Mouse (Mus musculus): ENCODE measurements around the gene C2cd5. TPM values are rescaled to one million over a fixed set of nuclear protein-coding genes. Genes with fewer than 3 reads are reported as not detected.
A peak's percentile ranks its signal among the peaks of the same experiment; 100 is the strongest.

Gene C2cd5
- total and polyA plus RNA-seq, 2 experiments from 2014 or later = 22.9 to 41.4 TPM

DNA sequence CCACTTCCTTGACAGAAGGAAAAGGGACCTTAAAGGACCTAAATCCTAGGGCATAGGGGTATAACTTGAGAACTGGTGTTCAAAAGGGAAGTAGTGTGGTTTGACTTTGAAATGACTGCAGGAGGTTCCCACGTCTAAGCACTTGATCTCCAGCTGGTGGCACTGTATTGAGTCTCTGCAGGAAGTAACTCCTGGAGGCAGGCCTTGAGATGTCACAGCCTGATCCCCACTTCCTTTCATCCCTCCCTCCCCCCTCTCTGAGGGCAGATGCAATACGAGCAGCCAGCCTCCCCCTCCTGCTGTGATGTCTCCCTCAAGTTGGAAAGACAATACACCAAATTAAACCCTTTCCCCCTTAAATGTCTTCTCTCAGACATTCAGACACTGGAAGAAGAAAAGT, 14.6 kb upstream of the C2cd5 start:
- peak; percentile 46 for TF ChIP-seq CTCF (IDR thresholded peaks at IDR 0.05)
- no peak overlapping the region for H3K4me2 ChIP-seq (ENCODE audit: low read depth, low read length, poor library complexity, severe bottlenecking)
- H3K9me3 ChIP-seq (ENCODE audit: low read length) = no peaks in the 10 kb centered on the region
- H3K9ac ChIP-seq (replicated peaks; ENCODE audit: low read length, poor library complexity, severe bottlenecking) = no peak overlapping the region
- H3K27ac ChIP-seq (ENCODE audit: low read depth, low read length) = no peak overlapping the region
- 20% methylated on average over 2 of the region's 2 CpGs for WGBS
- H3K4me1 ChIP-seq (ENCODE audit: insufficient read depth, low read length) = no peaks in the 10 kb centered on the region
- ATAC-seq (ENCODE audit: low FRiP score) = no peak
- H3K36me3 ChIP-seq (ENCODE audit: insufficient read depth, low read length) = no peaks in the 10 kb centered on the region
- no peak overlapping the region for H3K4me3 ChIP-seq (ENCODE audit: low read depth, low read length)
- peak; percentile 38 for DNase-seq (ENCODE audit: low spot score)
- H3K27me3 ChIP-seq (ENCODE audit: insufficient read depth, low read length) = no peaks in the 10 kb centered on the region

DNA sequence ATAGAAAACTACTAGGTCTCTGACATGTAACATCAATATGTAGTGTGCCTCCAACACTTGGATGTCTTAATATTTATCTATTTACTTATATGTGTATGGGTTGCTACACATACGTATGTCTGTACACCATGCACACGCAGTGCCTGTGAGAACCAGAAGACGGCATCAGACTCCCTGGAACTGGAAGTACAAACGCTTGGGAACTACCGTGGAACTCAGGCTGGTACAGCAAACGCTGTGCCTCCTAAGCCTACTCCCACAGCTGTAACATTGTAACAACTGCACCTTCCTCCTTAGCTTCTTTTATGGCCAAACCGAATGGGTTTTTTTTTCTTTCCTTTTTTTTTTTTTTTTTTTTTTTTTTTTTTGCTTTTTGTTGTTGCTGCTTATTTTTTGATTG, 10.4 kb upstream of the C2cd5 start:
- H3K27ac ChIP-seq (ENCODE audit: low read depth, low read length) = no peak overlapping the region
- H3K36me3 ChIP-seq (ENCODE audit: insufficient read depth, low read length) = no peaks in the 10 kb centered on the region
- no peaks in the 10 kb centered on the region for H3K27me3 ChIP-seq (ENCODE audit: insufficient read depth, low read length)
- WGBS = 85% methylated on average over 7 of the region's 7 CpGs
- ATAC-seq (ENCODE audit: low FRiP score) (no peak), DNase-seq (ENCODE audit: low spot score) (no peak)
- no peak overlapping the region for H3K9ac ChIP-seq (replicated peaks; ENCODE audit: low read length, poor library complexity, severe bottlenecking)
- no peak overlapping the region for H3K4me3 ChIP-seq (ENCODE audit: low read depth, low read length)
- H3K4me2 ChIP-seq (ENCODE audit: low read depth, low read length, poor library complexity, severe bottlenecking) = no peak overlapping the region
- TF ChIP-seq CTCF (IDR thresholded peaks at IDR 0.05) = peak; percentile 26
- H3K4me1 ChIP-seq (ENCODE audit: insufficient read depth, low read length) = no peaks in the 10 kb centered on the region
- no peaks in the 10 kb centered on the region for H3K9me3 ChIP-seq (ENCODE audit: low read length)

DNA sequence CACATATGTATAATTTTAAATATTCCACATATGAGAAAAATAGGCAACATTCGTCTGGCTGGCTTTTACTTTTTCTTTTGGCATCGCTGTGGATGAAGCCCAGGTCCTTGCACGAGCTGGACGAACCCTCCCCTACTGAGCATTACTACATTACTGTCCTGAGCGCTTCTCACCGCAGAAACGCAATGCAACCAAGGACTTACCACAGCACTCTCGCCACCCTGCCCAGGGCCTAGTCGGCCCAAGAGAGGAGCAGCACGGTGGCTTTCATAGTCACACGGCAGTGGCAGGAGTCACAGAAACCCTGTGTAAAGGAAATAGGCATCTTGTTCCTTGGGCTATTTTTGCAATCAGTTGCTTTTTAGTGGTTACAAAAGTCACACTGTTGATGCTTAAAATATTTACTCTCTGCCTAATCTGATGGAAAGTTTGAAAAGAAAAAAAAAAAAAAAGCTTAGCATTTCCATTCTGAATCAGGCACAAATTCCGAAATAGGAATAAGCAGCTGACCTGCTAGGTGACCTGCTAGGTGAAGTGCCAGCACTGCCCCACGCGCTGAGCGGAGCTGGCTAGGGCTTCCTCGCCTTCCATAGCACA, 9.8 kb upstream of the C2cd5 start:
- Histone ChIP-seq H3K4me3 (ENCODE audit: low read depth, low read length) (no peak overlapping the region), H3K4me2 (ENCODE audit: low read depth, low read length, poor library complexity, severe bottlenecking) (no peak overlapping the region), H3K9me3 (ENCODE audit: low read length) (no peaks in the 10 kb centered on the region), H3K9ac (replicated peaks; ENCODE audit: low read length, poor library complexity, severe bottlenecking) (no peak overlapping the region), H3K36me3 (ENCODE audit: insufficient read depth, low read length) (no peaks in the 10 kb centered on the region), H3K27ac (ENCODE audit: low read depth, low read length) (no peak overlapping the region), H3K4me1 (ENCODE audit: insufficient read depth, low read length) (no peaks in the 10 kb centered on the region), H3K27me3 (ENCODE audit: insufficient read depth, low read length) (no peaks in the 10 kb centered on the region)
- ATAC-seq (ENCODE audit: low FRiP score) = no peak
- no peak for TF ChIP-seq CTCF (IDR thresholded peaks at IDR 0.05)
- no peak for DNase-seq (ENCODE audit: low spot score)
- 77% methylated on average over 16 of the region's 16 CpGs for WGBS

DNA sequence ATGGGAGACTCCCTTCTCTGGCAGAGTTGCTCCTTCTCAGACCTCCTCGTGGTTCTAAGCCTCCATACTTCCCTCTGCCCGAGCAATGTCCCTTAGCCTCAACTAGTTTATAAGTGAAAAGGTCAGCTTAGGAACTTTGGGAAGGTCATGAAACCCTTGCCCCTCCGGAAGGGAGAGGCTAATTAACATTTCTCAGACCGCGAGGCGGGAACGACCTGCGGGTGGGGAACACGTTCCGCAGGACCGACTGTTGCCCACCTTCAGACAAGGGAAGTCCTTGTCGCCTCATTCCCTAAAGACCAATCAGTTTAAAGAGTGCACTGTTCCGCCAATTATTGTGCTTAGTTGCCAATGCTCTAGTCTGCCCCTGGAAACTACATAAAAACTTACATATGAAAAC, 8.1 kb upstream of the C2cd5 start:
- Histone ChIP-seq H3K36me3 (ENCODE audit: insufficient read depth, low read length) (no peaks in the 10 kb centered on the region), H3K27me3 (ENCODE audit: insufficient read depth, low read length) (no peaks in the 10 kb centered on the region), H3K4me1 (ENCODE audit: insufficient read depth, low read length) (no peaks in the 10 kb centered on the region), H3K9ac (replicated peaks; ENCODE audit: low read length, poor library complexity, severe bottlenecking) (no peak overlapping the region), H3K27ac (ENCODE audit: low read depth, low read length) (no peak overlapping the region), H3K4me2 (ENCODE audit: low read depth, low read length, poor library complexity, severe bottlenecking) (no peak overlapping the region), H3K4me3 (ENCODE audit: low read depth, low read length) (no peak overlapping the region), H3K9me3 (ENCODE audit: low read length) (no peaks in the 10 kb centered on the region)
- ATAC-seq (ENCODE audit: low FRiP score) (no peak), DNase-seq (ENCODE audit: low spot score) (no peak)
- 81% methylated on average over 13 of the region's 13 CpGs for WGBS
- TF ChIP-seq CTCF (IDR thresholded peaks at IDR 0.05) = no peak

DNA sequence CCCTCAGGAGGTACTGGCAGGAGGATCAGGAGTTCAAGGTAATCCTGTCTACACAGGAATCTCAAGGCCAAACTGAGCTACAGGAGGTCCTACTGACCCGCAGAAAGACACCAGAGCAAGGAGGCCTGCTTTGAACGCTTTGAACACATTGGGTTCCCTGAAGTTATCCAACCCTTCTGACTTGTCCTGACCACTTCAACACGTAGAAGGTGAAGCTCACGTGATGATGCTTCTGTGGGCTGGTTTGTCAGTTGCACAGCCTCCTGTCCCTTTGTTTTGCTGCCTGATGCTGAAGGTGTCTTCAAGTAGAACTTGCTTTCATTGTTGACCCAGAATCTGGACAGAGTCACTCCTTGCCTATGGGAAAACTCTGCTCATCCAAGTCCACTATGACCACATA, 7.7 kb upstream of the C2cd5 start:
- no peaks in the 10 kb centered on the region for H3K4me1 ChIP-seq (ENCODE audit: insufficient read depth, low read length)
- no peak overlapping the region for H3K4me3 ChIP-seq (ENCODE audit: low read depth, low read length)
- no peak overlapping the region for H3K4me2 ChIP-seq (ENCODE audit: low read depth, low read length, poor library complexity, severe bottlenecking)
- DNase-seq (ENCODE audit: low spot score) (no peak), ATAC-seq (ENCODE audit: low FRiP score) (no peak)
- H3K9ac ChIP-seq (replicated peaks; ENCODE audit: low read length, poor library complexity, severe bottlenecking) = no peak overlapping the region
- H3K27ac ChIP-seq (ENCODE audit: low read depth, low read length) = no peak overlapping the region
- no peaks in the 10 kb centered on the region for H3K36me3 ChIP-seq (ENCODE audit: insufficient read depth, low read length)
- 94% methylated on average over 4 of the region's 4 CpGs for WGBS
- H3K27me3 ChIP-seq (ENCODE audit: insufficient read depth, low read length) = no peaks in the 10 kb centered on the region
- H3K9me3 ChIP-seq (ENCODE audit: low read length) = no peaks in the 10 kb centered on the region
- TF ChIP-seq CTCF (IDR thresholded peaks at IDR 0.05) = no peak

DNA sequence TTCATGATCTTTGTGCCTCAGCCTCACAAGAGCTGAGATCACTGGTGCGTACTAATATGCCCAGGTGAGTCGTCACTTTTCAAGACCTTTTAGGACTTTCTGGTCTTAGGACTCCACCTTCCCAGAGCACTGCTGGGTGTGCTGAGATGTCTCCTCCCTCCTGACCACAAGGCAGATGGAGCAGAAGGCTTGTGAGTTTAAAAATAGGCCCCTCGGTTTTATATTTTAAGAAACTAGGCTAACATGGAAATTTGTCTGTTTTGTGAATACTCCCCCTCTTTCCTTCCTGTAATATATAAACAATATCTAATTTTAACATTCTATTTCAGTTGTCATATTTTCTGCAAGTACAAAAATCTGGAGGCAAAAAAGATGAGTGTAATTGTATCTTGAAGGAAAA, 5.8 kb upstream of the C2cd5 start:
- DNase-seq (ENCODE audit: low spot score) = no peak
- Histone ChIP-seq H3K36me3 (ENCODE audit: insufficient read depth, low read length) (no peaks in the 10 kb centered on the region), H3K9ac (replicated peaks; ENCODE audit: low read length, poor library complexity, severe bottlenecking) (no peak overlapping the region), H3K27me3 (ENCODE audit: insufficient read depth, low read length) (no peaks in the 10 kb centered on the region), H3K4me1 (ENCODE audit: insufficient read depth, low read length) (no peaks in the 10 kb centered on the region), H3K9me3 (ENCODE audit: low read length) (no peaks in the 10 kb centered on the region), H3K4me3 (ENCODE audit: low read depth, low read length) (no peak overlapping the region), H3K4me2 (ENCODE audit: low read depth, low read length, poor library complexity, severe bottlenecking) (no peak overlapping the region), H3K27ac (ENCODE audit: low read depth, low read length) (no peak overlapping the region)
- no peak for ATAC-seq (ENCODE audit: low FRiP score)
- TF ChIP-seq CTCF (IDR thresholded peaks at IDR 0.05) = no peak
- 80% methylated on average over 3 of the region's 3 CpGs for WGBS

All from midbrain, postnatal 0 days (tissue).